Mouse (Mus musculus) intestine, postnatal 0 days (tissue): Measurements from ENCODE around the gene Srrm4. TPM values are rescaled to one million over a fixed set of nuclear protein-coding genes. Genes with fewer than 3 reads are reported as not detected.

Experiments
- ATAC-seq: fragments of 200-750 bp; cut with Nextera tagmentation; 2 replicates; pipeline ENCODE4 v1.8.0; 2017; ENCODE audit warnings: mild to moderate bottlenecking, moderate TSS enrichment, moderate library complexity
- H3K27ac ChIP-seq: fragments of 300-500 bp; sonication (generic); 2 replicates; pipeline ENCODE4 v1.5.1; 2014; ENCODE audit warnings: mild to moderate bottlenecking, low read depth, low read length, moderate library complexity
- H3K27me3 ChIP-seq: fragments of 300-500 bp; sonication (generic); replicated peaks from 2 replicates; pipeline ENCODE4 v1.6.1; 2014; ENCODE audit warnings: low read length, mixed read lengths; ENCODE audit not compliant: control insufficient read depth, insufficient read depth
- H3K36me3 ChIP-seq: fragments of 300-500 bp; sonication (generic); 2 replicates; pipeline ENCODE4 v1.6.1; 2014; ENCODE audit warnings: mild to moderate bottlenecking, moderate library complexity; ENCODE audit not compliant: control insufficient read depth, insufficient read depth
- H3K4me1 ChIP-seq: fragments of 300-500 bp; sonication (generic); replicated peaks from 2 replicates; pipeline ENCODE4 v1.6.1; 2014; ENCODE audit warnings: antibody characterized with exemption, low read length, mixed read lengths; ENCODE audit not compliant: control insufficient read depth, insufficient read depth
- H3K4me2 ChIP-seq: fragments of 300-500 bp; sonication (generic); replicated peaks from 2 replicates; pipeline ENCODE4 v1.6.1; 2014; ENCODE audit warnings: low read depth, mild to moderate bottlenecking, moderate library complexity
- H3K4me3 ChIP-seq: fragments of 300-500 bp; sonication (generic); 2 replicates; pipeline ENCODE4 v1.5.1; 2014; ENCODE audit warnings: low read depth, low read length
- H3K9ac ChIP-seq: fragments of 300-500 bp; sonication (generic); 2 replicates; pipeline ENCODE4 v1.6.1; 2014; ENCODE audit warnings: mild to moderate bottlenecking, low read depth, low read length
- H3K9me3 ChIP-seq: fragments of 300-500 bp; sonication (generic); 2 replicates; pipeline ENCODE4 v1.6.1; 2016; ENCODE audit warnings: mixed run types; ENCODE audit not compliant: control insufficient read depth
- CTCF ChIP-seq: sonication (generic); IDR thresholded peaks from 2 replicates; pipeline ENCODE4 v1.5.1; 2016; ENCODE audit warnings: low read depth, mild to moderate bottlenecking, control low read depth, antibody characterized with exemption, moderate library complexity
- WGBS: fragments of 180-500 bp; shearing (Covaris S2); extraction: QIAGEN DNeasy Blood & Tissue Kit; methylation state at CpG from one replicate; pipeline ENCODE4 v1.1.7; 2014; 5-methylcytosine and 5-hydroxymethylcytosine counted together
- polyA plus RNA-seq: library from polyadenylated mRNA; unstranded; fragments of >200 nt; fragmentation: Nextera tagmentation; extraction: Ambion mirVana; gene quantifications from 2 replicates; pipeline ENCODE4 v1.2.1, GENCODE M21; 2015

Srrm4 gene
- polyA plus RNA-seq, 1 experiment from 2014 or later, result 0.52 TPM

DNA sequence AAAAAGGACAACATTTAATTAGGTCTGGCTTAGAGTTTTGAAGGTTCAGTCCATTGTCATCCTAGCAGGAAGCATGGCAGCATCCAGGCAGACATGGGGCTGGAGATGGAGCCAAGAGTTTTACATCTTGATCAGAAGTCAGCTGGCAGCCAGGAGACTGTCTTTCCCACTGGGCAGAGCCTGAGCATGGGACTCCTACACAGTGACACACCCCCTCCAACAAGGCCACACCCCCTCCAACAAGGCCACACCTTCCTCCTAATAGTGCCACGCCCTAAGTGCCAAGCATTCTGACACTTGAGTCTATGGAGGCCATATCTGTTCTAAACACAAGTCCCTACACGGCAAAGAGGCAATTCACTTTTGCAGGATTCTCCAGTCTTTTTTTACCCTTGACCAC is 23.6 kb downstream of the Srrm4 start:
- Histone ChIP-seq H3K27ac (no peak overlapping the region), H3K9me3 (no peaks in the 10 kb centered on the region), H3K4me2 (no peak overlapping the region), H3K27me3 (no peaks in the 10 kb centered on the region), H3K9ac (no peak overlapping the region), H3K36me3 (no peaks in the 10 kb centered on the region), H3K4me1 (no peaks in the 10 kb centered on the region), H3K4me3 (no peak overlapping the region)
- TF ChIP-seq CTCF, result no peak
- WGBS, result 74% methylated on average over 2 of the region's 2 CpGs
- no peak for ATAC-seq

GRCm38 (mm10) chr5:116567298-116567697 is 24.3 kb downstream of the Srrm4 start:
- Histone ChIP-seq H3K4me2 (no peak overlapping the region), H3K4me3 (no peak overlapping the region), H3K4me1 (no peaks in the 10 kb centered on the region), H3K27ac (no peak overlapping the region), H3K9ac (no peak overlapping the region), H3K27me3 (no peaks in the 10 kb centered on the region), H3K36me3 (no peaks in the 10 kb centered on the region), H3K9me3 (no peaks in the 10 kb centered on the region)
- TF ChIP-seq CTCF, result no peak
- 86% methylated on average over 8 of the region's 8 CpGs for WGBS
- ATAC-seq, result no peak

GRCm38 (mm10) chr5:116566385-116567045 is 25.1 kb downstream of the Srrm4 start:
- H3K9ac ChIP-seq, result no peak overlapping the region
- 73% methylated on average over 14 of the region's 14 CpGs for WGBS
- no peaks in the 10 kb centered on the region for H3K36me3 ChIP-seq
- H3K4me1 ChIP-seq, result no peaks in the 10 kb centered on the region
- H3K9me3 ChIP-seq, result no peaks in the 10 kb centered on the region
- no peak overlapping the region for H3K4me2 ChIP-seq
- no peak overlapping the region for H3K4me3 ChIP-seq
- ATAC-seq, result no peak
- no peak overlapping the region for H3K27ac ChIP-seq
- no peaks in the 10 kb centered on the region for H3K27me3 ChIP-seq
- no peak for TF ChIP-seq CTCF

GRCm38 (mm10) chr5:116565573-116565972 is 26.0 kb downstream of the Srrm4 start:
- Histone ChIP-seq H3K4me2 (no peak overlapping the region), H3K9ac (no peak overlapping the region), H3K4me3 (no peak overlapping the region), H3K9me3 (no peaks in the 10 kb centered on the region), H3K4me1 (no peaks in the 10 kb centered on the region), H3K27me3 (no peaks in the 10 kb centered on the region), H3K27ac (no peak overlapping the region), H3K36me3 (no peaks in the 10 kb centered on the region)
- ATAC-seq, result no peak
- TF ChIP-seq CTCF, result no peak
- 82% methylated on average over 9 of the region's 9 CpGs for WGBS

GRCm38 (mm10) chr5:116564391-116564790 is 27.2 kb downstream of the Srrm4 start:
- no peak overlapping the region for H3K4me2 ChIP-seq
- ATAC-seq, result no peak
- no peaks in the 10 kb centered on the region for H3K4me1 ChIP-seq
- WGBS, result 60% methylated on average over 3 of the region's 3 CpGs
- no peak overlapping the region for H3K27ac ChIP-seq
- no peak overlapping the region for H3K9ac ChIP-seq
- H3K9me3 ChIP-seq, result no peaks in the 10 kb centered on the region
- no peaks in the 10 kb centered on the region for H3K36me3 ChIP-seq
- no peak for TF ChIP-seq CTCF
- no peak overlapping the region for H3K4me3 ChIP-seq
- H3K27me3 ChIP-seq, result no peaks in the 10 kb centered on the region

DNA sequence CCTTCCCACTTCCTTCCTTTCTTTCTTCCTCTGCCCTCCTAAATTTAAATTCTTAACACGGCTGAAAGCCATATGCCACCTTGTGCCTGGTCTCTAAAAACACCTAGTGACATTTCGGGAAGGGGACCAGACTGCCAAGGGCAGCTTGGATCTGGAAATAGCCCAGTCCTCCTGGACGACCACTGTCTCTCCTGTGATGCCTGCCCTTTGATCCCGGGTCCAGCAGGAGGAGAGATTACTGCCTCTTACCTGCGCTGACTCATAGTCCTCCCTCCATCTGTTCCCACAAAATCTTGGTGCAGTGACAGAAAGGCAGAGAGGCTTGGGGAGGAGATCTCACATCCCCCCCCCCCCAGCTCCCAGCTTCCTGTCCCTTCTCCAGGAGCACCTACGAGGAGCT is 27.9 kb downstream of the Srrm4 start:
- H3K4me2 ChIP-seq, result no peak overlapping the region
- H3K36me3 ChIP-seq, result no peaks in the 10 kb centered on the region
- no peaks in the 10 kb centered on the region for H3K9me3 ChIP-seq
- TF ChIP-seq CTCF, result no peak
- H3K4me3 ChIP-seq, result no peak overlapping the region
- no peaks in the 10 kb centered on the region for H3K4me1 ChIP-seq
- H3K9ac ChIP-seq, result no peak overlapping the region
- ATAC-seq, result no peak
- H3K27me3 ChIP-seq, result no peaks in the 10 kb centered on the region
- WGBS, result 36% methylated on average over 6 of the region's 6 CpGs
- H3K27ac ChIP-seq, result no peak overlapping the region

- no peaks in the 10 kb centered on the region for H3K27me3 ChIP-seq
- whole genome bisulfite sequencing, result 73% methylated on average over 7 of the region's 7 CpGs
- no peaks in the 10 kb centered on the region for H3K36me3 ChIP-seq
- H3K4me1 ChIP-seq, result no peaks in the 10 kb centered on the region
- no peak for ATAC-seq
- no peak overlapping the region for H3K27ac ChIP-seq
- H3K9me3 ChIP-seq, result no peaks in the 10 kb centered on the region
- H3K4me3 ChIP-seq, result no peak overlapping the region
- no peak for TF ChIP-seq CTCF
- no peak overlapping the region for H3K4me2 ChIP-seq
- H3K9ac ChIP-seq, result no peak overlapping the region
Measured at GRCm38 (mm10) chr5:116559091-116559490, 32.5 kb downstream of the Srrm4 start.
